Mouse (Mus musculus) liver, postnatal 0 days (tissue): ENCODE data around the gene Fcgr2b.

Experiments used
- CTCF ChIP-seq: sonication (generic); IDR thresholded peaks from 2 replicates; pipeline ENCODE4 v1.5.1; 2016; ENCODE audit warnings: antibody characterized with exemption, low read depth
- EP300 ChIP-seq: IDR thresholded peaks from 2 replicates; pipeline ENCODE4 v1.6.1; 2016; ENCODE audit warnings: antibody characterized with exemption, low read depth, mild to moderate bottlenecking

GRCm38 (mm10) chr1:170967581-170967980 is 8.8 kb downstream of the Fcgr2b start:
- TF ChIP-seq CTCF (no peak), EP300 (no peak)
